Mouse (Mus musculus): ENCODE measurements around the gene C2cd4b. TPM values are rescaled to one million over a fixed set of nuclear protein-coding genes. Genes with fewer than 3 reads are reported as not detected.

The C2cd4b gene
- polyA plus RNA-seq (2012; ENCODE audit: insufficient read depth, insufficient read length, missing spikeins) = not detected in 2 replicates

GRCm38 (mm10) chr9:67759163-67759955, at the start of gene C2cd4b:
TSS of gene C2cd4b (plus strand) at chr9:67759437.
- no peak within 1 kb of the TSS for H3K27ac ChIP-seq (replicated peaks; ENCODE audit: low read depth, low read length)
- no peaks in the 10 kb centered on the region for H3K4me1 ChIP-seq (ENCODE audit: control insufficient read depth, insufficient read depth, insufficient read length, low read length)
- peak within 1 kb of the TSS; percentile 49 for H3K4me3 ChIP-seq (ENCODE audit: insufficient read depth, low read depth, low read length)

- no peak overlapping the region for H3K4me3 ChIP-seq (ENCODE audit: insufficient read depth, low read depth, low read length)
- no peaks in the 10 kb centered on the region for H3K4me1 ChIP-seq (ENCODE audit: control insufficient read depth, insufficient read depth, insufficient read length, low read length)
- H3K27ac ChIP-seq (replicated peaks; ENCODE audit: low read depth, low read length) = no peak overlapping the region
These were observed 48.0 kb upstream of the C2cd4b start for GRCm38 (mm10) chr9:67711051-67711877.

- Histone ChIP-seq H3K4me3 (ENCODE audit: insufficient read depth, low read depth, low read length) (no peak overlapping the region), H3K4me1 (ENCODE audit: control insufficient read depth, insufficient read depth, insufficient read length, low read length) (no peaks in the 10 kb centered on the region), H3K27ac (replicated peaks; ENCODE audit: low read depth, low read length) (no peak overlapping the region)
These were observed 47.1 kb upstream of the C2cd4b start for GRCm38 (mm10) chr9:67712146-67712545.

- H3K4me3 ChIP-seq (ENCODE audit: insufficient read depth, low read depth, low read length) = no peak overlapping the region
These were observed 42.2 kb upstream of the C2cd4b start for GRCm38 (mm10) chr9:67717081-67717480.

GRCm38 (mm10) chr9:67718596-67718995, 40.6 kb upstream of the C2cd4b start:
- no peak overlapping the region for H3K4me3 ChIP-seq (ENCODE audit: insufficient read depth, low read depth, low read length)
- no peaks in the 10 kb centered on the region for H3K4me1 ChIP-seq (ENCODE audit: control insufficient read depth, insufficient read depth, insufficient read length, low read length)
- H3K27ac ChIP-seq (replicated peaks; ENCODE audit: low read depth, low read length) = no peak overlapping the region

More at GRCm38 (mm10) chr9:67717081-67717480, 42.2 kb upstream of the C2cd4b start:
- Histone ChIP-seq H3K27ac (replicated peaks; ENCODE audit: low read depth, low read length) (no peak overlapping the region), H3K4me1 (ENCODE audit: control insufficient read depth, insufficient read depth, insufficient read length, low read length) (no peaks in the 10 kb centered on the region)

GRCm38 (mm10) chr9:67720150-67720549, 39.1 kb upstream of the C2cd4b start:
- Histone ChIP-seq H3K27ac (replicated peaks; ENCODE audit: low read depth, low read length) (no peak overlapping the region), H3K4me1 (ENCODE audit: control insufficient read depth, insufficient read depth, insufficient read length, low read length) (no peaks in the 10 kb centered on the region), H3K4me3 (ENCODE audit: insufficient read depth, low read depth, low read length) (no peak overlapping the region)

- Histone ChIP-seq H3K27ac (replicated peaks; ENCODE audit: low read depth, low read length) (no peak overlapping the region), H3K4me3 (ENCODE audit: insufficient read depth, low read depth, low read length) (no peak overlapping the region), H3K4me1 (ENCODE audit: control insufficient read depth, insufficient read depth, insufficient read length, low read length) (no peaks in the 10 kb centered on the region)
These were observed 36.9 kb upstream of the C2cd4b start for GRCm38 (mm10) chr9:67722378-67722777.

- H3K4me1 ChIP-seq (ENCODE audit: control insufficient read depth, insufficient read depth, insufficient read length, low read length) = no peaks in the 10 kb centered on the region
- no peak overlapping the region for H3K27ac ChIP-seq (replicated peaks; ENCODE audit: low read depth, low read length)
- H3K4me3 ChIP-seq (ENCODE audit: insufficient read depth, low read depth, low read length) = no peak overlapping the region
These were observed 34.0 kb upstream of the C2cd4b start for GRCm38 (mm10) chr9:67725196-67725595.

GRCm38 (mm10) chr9:67733716-67734115, 25.5 kb upstream of the C2cd4b start:
- Histone ChIP-seq H3K27ac (replicated peaks; ENCODE audit: low read depth, low read length) (no peak overlapping the region), H3K4me3 (ENCODE audit: insufficient read depth, low read depth, low read length) (no peak overlapping the region), H3K4me1 (ENCODE audit: control insufficient read depth, insufficient read depth, insufficient read length, low read length) (no peaks in the 10 kb centered on the region)

- H3K27ac ChIP-seq (replicated peaks; ENCODE audit: low read depth, low read length) = no peak overlapping the region
- H3K4me3 ChIP-seq (ENCODE audit: insufficient read depth, low read depth, low read length) = no peak overlapping the region
- no peaks in the 10 kb centered on the region for H3K4me1 ChIP-seq (ENCODE audit: control insufficient read depth, insufficient read depth, insufficient read length, low read length)
These were observed 23.8 kb upstream of the C2cd4b start for GRCm38 (mm10) chr9:67735426-67735825.

GRCm38 (mm10) chr9:67741256-67741655, 18.0 kb upstream of the C2cd4b start:
- H3K27ac ChIP-seq (replicated peaks; ENCODE audit: low read depth, low read length) = no peak overlapping the region
- H3K4me1 ChIP-seq (ENCODE audit: control insufficient read depth, insufficient read depth, insufficient read length, low read length) = no peaks in the 10 kb centered on the region
- no peak overlapping the region for H3K4me3 ChIP-seq (ENCODE audit: insufficient read depth, low read depth, low read length)

GRCm38 (mm10) chr9:67753411-67754182, 5.6 kb upstream of the C2cd4b start:
- Histone ChIP-seq H3K4me1 (ENCODE audit: control insufficient read depth, insufficient read depth, insufficient read length, low read length) (no peaks in the 10 kb centered on the region), H3K27ac (replicated peaks; ENCODE audit: low read depth, low read length) (no peak overlapping the region), H3K4me3 (ENCODE audit: insufficient read depth, low read depth, low read length) (no peak overlapping the region)

GRCm38 (mm10) chr9:67754713-67755112, 4.5 kb upstream of the C2cd4b start:
- Histone ChIP-seq H3K27ac (replicated peaks; ENCODE audit: low read depth, low read length) (no peak overlapping the region), H3K4me3 (ENCODE audit: insufficient read depth, low read depth, low read length) (no peak overlapping the region), H3K4me1 (ENCODE audit: control insufficient read depth, insufficient read depth, insufficient read length, low read length) (no peaks in the 10 kb centered on the region)

- no peak overlapping the region for H3K4me3 ChIP-seq (ENCODE audit: insufficient read depth, low read depth, low read length)
- H3K4me1 ChIP-seq (ENCODE audit: control insufficient read depth, insufficient read depth, insufficient read length, low read length) = no peaks in the 10 kb centered on the region
- no peak overlapping the region for H3K27ac ChIP-seq (replicated peaks; ENCODE audit: low read depth, low read length)
These were observed 551 bp upstream of the C2cd4b start for GRCm38 (mm10) chr9:67758686-67759085.
